Mouse (Mus musculus): ENCODE results near the gene Wt1. TPM values are rescaled to one million over a fixed set of nuclear protein-coding genes. Genes with fewer than 3 reads are reported as not detected.

The Wt1 gene
- polyA plus RNA-seq, 1 experiment from 2014 or later: 2.6 TPM

- Histone ChIP-seq H3K9me3 (replicated peaks) (no peaks in the 10 kb centered on the region), H3K4me3 (replicated peaks) (no peak overlapping the region), H3K9ac (replicated peaks) (no peak overlapping the region), H3K4me1 (no peaks in the 10 kb centered on the region), H3K4me2 (no peak overlapping the region), H3K27me3 (replicated peaks) (no peaks in the 10 kb centered on the region), H3K36me3 (no peaks in the 10 kb centered on the region), H3K27ac (replicated peaks) (no peak overlapping the region)
- no peak for ATAC-seq (ENCODE audit: low FRiP score)
- WGBS: 58% methylated on average over 7 of the region's 7 CpGs
Observed at GRCm38 (mm10) chr2:105099410-105099809, 26.9 kb upstream of the Wt1 start.

- H3K27ac ChIP-seq (replicated peaks): no peak overlapping the region
- H3K36me3 ChIP-seq: no peaks in the 10 kb centered on the region
- H3K4me1 ChIP-seq: no peaks in the 10 kb centered on the region
- H3K4me3 ChIP-seq (replicated peaks): no peak overlapping the region
- WGBS: 82% methylated on average over 7 of the region's 7 CpGs
- H3K9ac ChIP-seq (replicated peaks): no peak overlapping the region
- no peak for ATAC-seq (ENCODE audit: low FRiP score)
- H3K4me2 ChIP-seq: no peak overlapping the region
- no peaks in the 10 kb centered on the region for H3K27me3 ChIP-seq (replicated peaks)
- H3K9me3 ChIP-seq (replicated peaks): no peaks in the 10 kb centered on the region
Observed at GRCm38 (mm10) chr2:105100541-105100940, 25.8 kb upstream of the Wt1 start.

- 9% methylated on average over 6 of the region's 6 CpGs for WGBS
- Histone ChIP-seq H3K4me1 (no peaks in the 10 kb centered on the region), H3K9ac (replicated peaks) (no peak overlapping the region), H3K9me3 (replicated peaks) (no peaks in the 10 kb centered on the region), H3K4me3 (replicated peaks) (no peak overlapping the region), H3K27ac (replicated peaks) (no peak overlapping the region), H3K4me2 (no peak overlapping the region), H3K36me3 (no peaks in the 10 kb centered on the region), H3K27me3 (replicated peaks) (peaks cover 30% of the 10 kb centered on the region)
- ATAC-seq (ENCODE audit: low FRiP score): peak; percentile 91
Observed at GRCm38 (mm10) chr2:105108703-105109158, 17.6 kb upstream of the Wt1 start.

- no peaks in the 10 kb centered on the region for H3K4me1 ChIP-seq
- 20% methylated on average over 9 of the region's 9 CpGs for WGBS
Observed at GRCm38 (mm10) chr2:105114074-105114473, 12.3 kb upstream of the Wt1 start.

GRCm38 (mm10) chr2:105117669-105118068 lies 8.7 kb upstream of the Wt1 start:
- H3K4me2 ChIP-seq: no peak overlapping the region
- no peak overlapping the region for H3K4me3 ChIP-seq (replicated peaks)
- ATAC-seq (ENCODE audit: low FRiP score): no peak
- peaks cover 81% of the 10 kb centered on the region for H3K27me3 ChIP-seq (replicated peaks)
- 66% methylated on average over 8 of the region's 8 CpGs for WGBS
- no peaks in the 10 kb centered on the region for H3K36me3 ChIP-seq
- no peaks in the 10 kb centered on the region for H3K9me3 ChIP-seq (replicated peaks)
- H3K27ac ChIP-seq (replicated peaks): no peak overlapping the region
- peaks cover under 1% of the 10 kb centered on the region for H3K4me1 ChIP-seq
- H3K9ac ChIP-seq (replicated peaks): no peak overlapping the region

More at GRCm38 (mm10) chr2:105114074-105114473, 12.3 kb upstream of the Wt1 start:
- Histone ChIP-seq H3K4me3 (replicated peaks) (no peak overlapping the region), H3K27ac (replicated peaks) (no peak overlapping the region), H3K36me3 (no peaks in the 10 kb centered on the region), H3K9ac (replicated peaks) (no peak overlapping the region), H3K4me2 (no peak overlapping the region), H3K27me3 (replicated peaks) (peaks cover 69% of the 10 kb centered on the region), H3K9me3 (replicated peaks) (no peaks in the 10 kb centered on the region)
- no peak for ATAC-seq (ENCODE audit: low FRiP score)

GRCm38 (mm10) chr2:105122216-105122615 lies 4.1 kb upstream of the Wt1 start:
- Histone ChIP-seq H3K4me3 (replicated peaks) (no peak overlapping the region), H3K9ac (replicated peaks) (no peak overlapping the region), H3K36me3 (no peaks in the 10 kb centered on the region), H3K4me1 (peaks cover 16% of the 10 kb centered on the region), H3K27me3 (replicated peaks) (peaks cover 90% of the 10 kb centered on the region), H3K9me3 (replicated peaks) (no peaks in the 10 kb centered on the region), H3K4me2 (no peak overlapping the region), H3K27ac (replicated peaks) (no peak overlapping the region)
- ATAC-seq (ENCODE audit: low FRiP score): no peak
- WGBS: 3% methylated on average over 8 of the region's 8 CpGs

- ATAC-seq (ENCODE audit: low FRiP score): no peak
- no peak overlapping the region for H3K4me3 ChIP-seq (replicated peaks)
- H3K4me2 ChIP-seq: no peak overlapping the region
Observed at GRCm38 (mm10) chr2:105122886-105123285, 3.4 kb upstream of the Wt1 start.

GRCm38 (mm10) chr2:105123431-105123830 lies 2.9 kb upstream of the Wt1 start:
- Histone ChIP-seq H3K4me1 (peaks cover 20% of the 10 kb centered on the region), H3K9ac (replicated peaks) (no peak overlapping the region), H3K27ac (replicated peaks) (no peak overlapping the region), H3K27me3 (replicated peaks) (peaks cover 91% of the 10 kb centered on the region), H3K4me3 (replicated peaks) (no peak overlapping the region), H3K36me3 (no peaks in the 10 kb centered on the region), H3K4me2 (no peak overlapping the region), H3K9me3 (replicated peaks) (no peaks in the 10 kb centered on the region)
- WGBS: 2% methylated on average over 8 of the region's 8 CpGs
- ATAC-seq (ENCODE audit: low FRiP score): no peak

More at GRCm38 (mm10) chr2:105122886-105123285, 3.4 kb upstream of the Wt1 start:
- no peak overlapping the region for H3K27ac ChIP-seq (replicated peaks)
- WGBS: 1% methylated on average over 27 of the region's 27 CpGs
- H3K9ac ChIP-seq (replicated peaks): no peak overlapping the region
- H3K27me3 ChIP-seq (replicated peaks): peaks cover 90% of the 10 kb centered on the region
- H3K9me3 ChIP-seq (replicated peaks): no peaks in the 10 kb centered on the region
- H3K4me1 ChIP-seq: peaks cover 20% of the 10 kb centered on the region
- no peaks in the 10 kb centered on the region for H3K36me3 ChIP-seq

- Histone ChIP-seq H3K4me1 (peaks cover 20% of the 10 kb centered on the region), H3K4me3 (replicated peaks) (no peak overlapping the region), H3K9ac (replicated peaks) (no peak overlapping the region), H3K36me3 (no peaks in the 10 kb centered on the region), H3K27me3 (replicated peaks) (peaks cover 91% of the 10 kb centered on the region), H3K9me3 (replicated peaks) (no peaks in the 10 kb centered on the region), H3K4me2 (no peak overlapping the region), H3K27ac (replicated peaks) (no peak overlapping the region)
- ATAC-seq (ENCODE audit: low FRiP score): no peak
- WGBS: under 1% methylated on average over 9 of the region's 9 CpGs
Observed at GRCm38 (mm10) chr2:105123881-105124280, 2.4 kb upstream of the Wt1 start.

- Histone ChIP-seq H3K9me3 (replicated peaks) (no peaks in the 10 kb centered on the region), H3K27ac (replicated peaks) (no peak overlapping the region), H3K4me3 (replicated peaks) (no peak overlapping the region), H3K4me1 (peaks cover 20% of the 10 kb centered on the region), H3K9ac (replicated peaks) (no peak overlapping the region), H3K4me2 (no peak overlapping the region), H3K36me3 (no peaks in the 10 kb centered on the region), H3K27me3 (replicated peaks) (peaks cover 91% of the 10 kb centered on the region)
- ATAC-seq (ENCODE audit: low FRiP score): no peak
- WGBS: 2% methylated on average over 7 of the region's 7 CpGs
Observed at GRCm38 (mm10) chr2:105124391-105124790, 1.9 kb upstream of the Wt1 start.

- H3K27ac ChIP-seq (replicated peaks): no peak overlapping the region
- H3K4me2 ChIP-seq: no peak overlapping the region
- no peak overlapping the region for H3K4me3 ChIP-seq (replicated peaks)
- peaks cover 91% of the 10 kb centered on the region for H3K27me3 ChIP-seq (replicated peaks)
- no peak for ATAC-seq (ENCODE audit: low FRiP score)
- peaks cover 20% of the 10 kb centered on the region for H3K4me1 ChIP-seq
- H3K36me3 ChIP-seq: no peaks in the 10 kb centered on the region
- H3K9me3 ChIP-seq (replicated peaks): no peaks in the 10 kb centered on the region
- no peak overlapping the region for H3K9ac ChIP-seq (replicated peaks)
- 3% methylated on average over 8 of the region's 8 CpGs for WGBS
Observed at GRCm38 (mm10) chr2:105125205-105125604, 1.1 kb upstream of the Wt1 start.

- no peaks in the 10 kb centered on the region for H3K36me3 ChIP-seq
- no peak overlapping the region for H3K4me2 ChIP-seq
- H3K9ac ChIP-seq (replicated peaks): no peak overlapping the region
- no peak overlapping the region for H3K4me3 ChIP-seq (replicated peaks)
- H3K27ac ChIP-seq (replicated peaks): no peak overlapping the region
- no peaks in the 10 kb centered on the region for H3K9me3 ChIP-seq (replicated peaks)
- peaks cover 22% of the 10 kb centered on the region for H3K4me1 ChIP-seq
- WGBS: 1% methylated on average over 15 of the region's 15 CpGs
- peaks cover 91% of the 10 kb centered on the region for H3K27me3 ChIP-seq (replicated peaks)
- no peak for ATAC-seq (ENCODE audit: low FRiP score)
Observed at GRCm38 (mm10) chr2:105125641-105126040, 688 bp upstream of the Wt1 start.
